Mouse (Mus musculus): ENCODE measurements around the gene Frmd6.

GRCm38 (mm10) chr12:70867780-70868179, 42.5 kb downstream of the Frmd6 start:
- no peak for TF ChIP-seq POLR2A (IDR thresholded peaks at IDR 0.05; ENCODE audit: borderline replicate concordance, extremely low read depth, low read depth, low read length)
- no peak for TF ChIP-seq CTCF (IDR thresholded peaks at IDR 0.05; ENCODE audit: insufficient read depth, low read length)

Data from lung, adult 2 months (tissue).